In genomic region chr11:69837952-69838713, GRCm38 (mm10) we compare ENCODE assay signal across 7 mouse cellular contexts. TPM values are rescaled to one million over a fixed set of nuclear protein-coding genes. Genes with fewer than 3 reads are reported as not detected.
DNase-seq lines count a peak whose midpoint lies in the region; ATAC-seq lines count a peak whose summit lies in the region.

Tmem256 (plus strand) TSS chr11:69838514.

- peak within 1 kb of the TSS; percentile 93 for H3K27ac ChIP-seq in intestine, embryonic 16.5 days (ENCODE audit: low read length)
- H3K27ac ChIP-seq in midbrain, embryonic 11.5 days (ENCODE audit: low read depth, low read length): peak within 1 kb of the TSS; percentile 73

- peaks cover 29% of the 10 kb centered on the region for H3K4me1 ChIP-seq in intestine, embryonic 16.5 days (ENCODE audit: control insufficient read depth, insufficient read depth, low read length)
- H3K4me1 ChIP-seq in midbrain, embryonic 11.5 days (ENCODE audit: control insufficient read depth, insufficient read depth, low read length): peaks cover 38% of the 10 kb centered on the region

- ATAC-seq in intestine, embryonic 16.5 days: peak; percentile 93
- peak; percentile 87 for ATAC-seq in midbrain, embryonic 11.5 days (ENCODE audit: low FRiP score)

- peak within 1 kb of the TSS; percentile 79 for H3K9ac ChIP-seq in intestine, embryonic 16.5 days (ENCODE audit: low read depth, low read length)
- peak within 1 kb of the TSS; percentile 90 for H3K9ac ChIP-seq in midbrain, embryonic 11.5 days (ENCODE audit: low read length)

- 0 out of 2 replicates have a peak, but pooled peaks cover 3% of the 10 kb centered on the region for H3K36me3 ChIP-seq in intestine, embryonic 16.5 days (ENCODE audit: control insufficient read depth, insufficient read depth, low read length)
- peaks cover 2% of the 10 kb centered on the region; the same call in 1 of the 2 replicates for H3K36me3 ChIP-seq in midbrain, embryonic 11.5 days (ENCODE audit: control insufficient read depth, insufficient read depth, low read length)

- 0% methylated on average over 34 of the region's 34 CpGs for WGBS in intestine, embryonic 16.5 days
- under 1% methylated on average over 34 of the region's 34 CpGs for WGBS in midbrain, embryonic 11.5 days

- H3K4me2 ChIP-seq in intestine, embryonic 16.5 days (ENCODE audit: low read depth, low read length): peak within 1 kb of the TSS; percentile 95
- peak within 1 kb of the TSS; percentile 87 for H3K4me2 ChIP-seq in midbrain, embryonic 11.5 days

- intact Hi-C loops in left cerebral cortex, postnatal 36 days (cut with DNase I): loop anchor here (2.0 to 5.0 kb wide), 3 partner anchors 35 to 79 kb away; partner anchors contain the start of genes 2810408A11Rik, Neurl4 and Polr2a

- H3K27me3 ChIP-seq in intestine, embryonic 16.5 days (replicated peaks; ENCODE audit: control insufficient read depth, insufficient read depth, low read length): peaks cover 5% of the 10 kb centered on the region; the same call in 1 of the 2 replicates
- peaks cover 8% of the 10 kb centered on the region; the same call in 1 of the 2 replicates for H3K27me3 ChIP-seq in midbrain, embryonic 11.5 days (ENCODE audit: control insufficient read depth, insufficient read depth, low read length)

- H3K9me3 ChIP-seq in intestine, embryonic 16.5 days (ENCODE audit: control insufficient read depth, low read length): no peaks in the 10 kb centered on the region
- H3K9me3 ChIP-seq in midbrain, embryonic 11.5 days (ENCODE audit: control insufficient read depth, low read length): no peaks in the 10 kb centered on the region

- peak within 1 kb of the TSS; percentile 71 for H3K4me3 ChIP-seq in intestine, embryonic 16.5 days (ENCODE audit: low read length)
- H3K4me3 ChIP-seq in midbrain, embryonic 11.5 days (ENCODE audit: low read depth, low read length): peak within 1 kb of the TSS; percentile 62

- DNase-seq in adrenal gland, adult 8-10 months: peak; percentile 96
- DNase-seq in embryo, embryonic 9.5 days (ENCODE audit: extremely low spot score): peak; percentile 99
- peak; percentile 81 to 94 for DNase-seq in gastrocnemius, postnatal 4 days (ENCODE audit: low spot score in 2 of 2)
- DNase-seq in left cerebral cortex, postnatal 36 days (ENCODE audit: low spot score in 2 of 2): peak; percentile 95 to 96
- DNase-seq in midbrain, embryonic 11.5 days (ENCODE audit: low spot score, missing footprints): peak; percentile 100
- DNase-seq in skeletal muscle tissue, adult 2 months (ENCODE audit: low read depth, low spot score): peak; percentile 97

RNA-seq across cellular contexts. Expression of gene Tmem256, which starts in this region (rescaled TPM):
- total RNA-seq in adrenal gland, adult 8-10 months (2022): 100 to 1,000 TPM; 122 to 164 (median 149) TPM
- total RNA-seq in gastrocnemius, postnatal 4 days (2021): 100 to 1,000 TPM in 1 of 2 experiments, 10 to 100 TPM in 1; 97.5 to 141 TPM
- 470 and 476 TPM in 2 replicates for polyA plus RNA-seq in intestine, embryonic 16.5 days (2015; fragmentation: Nextera tagmentation; extraction: Ambion mirVana)
- total RNA-seq in left cerebral cortex, postnatal 36 days (2021): 100 to 1,000 TPM; 111 to 130 TPM
- 285 and 287 TPM in 2 replicates for polyA plus RNA-seq in midbrain, embryonic 11.5 days (2014; fragmentation: Nextera tagmentation; extraction: Ambion mirVana)

Comparison
In these comparisons a context has a peak if more than half of its experiments do, and no peak if none do; other contexts are left out.
1. Peak in every context shown above with its lines: DNase-seq, ATAC-seq, H3K4me3 ChIP-seq and H3K27ac ChIP-seq.